Mouse (Mus musculus): Measurements from ENCODE around the gene Oxnad1.

The Oxnad1 gene

GRCm38 (mm10) chr14:32145401-32145800 is 60.2 kb downstream of the Oxnad1 start:
- DNase-seq (ENCODE audit: low spot score in 2 of 2) = no peak

- DNase-seq (ENCODE audit: low spot score in 2 of 2) = no peak
Measured at GRCm38 (mm10) chr14:32145809-32146511, 60.8 kb downstream of the Oxnad1 start.

DNA sequence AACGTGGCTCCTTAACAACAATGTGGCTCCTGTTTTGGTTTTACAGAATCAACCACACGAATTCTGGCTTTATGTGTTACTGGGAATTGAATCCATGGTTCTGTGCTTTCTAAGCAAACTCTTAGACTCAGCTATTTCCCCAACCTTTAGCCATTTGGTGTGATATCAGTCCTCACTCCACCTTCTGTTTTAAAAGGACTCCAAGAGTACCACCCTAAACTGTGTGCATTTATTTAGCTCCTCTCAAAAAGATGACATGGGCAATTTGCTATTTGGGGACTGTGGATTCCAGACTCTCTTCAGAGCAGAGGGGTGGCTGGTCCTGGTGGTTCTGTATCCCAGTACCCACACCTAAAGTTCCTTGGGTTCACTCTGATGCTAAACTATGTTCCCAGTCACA is 61.4 kb downstream of the Oxnad1 start:
- DNase-seq (ENCODE audit: low spot score in 2 of 2) = no peak

DNA sequence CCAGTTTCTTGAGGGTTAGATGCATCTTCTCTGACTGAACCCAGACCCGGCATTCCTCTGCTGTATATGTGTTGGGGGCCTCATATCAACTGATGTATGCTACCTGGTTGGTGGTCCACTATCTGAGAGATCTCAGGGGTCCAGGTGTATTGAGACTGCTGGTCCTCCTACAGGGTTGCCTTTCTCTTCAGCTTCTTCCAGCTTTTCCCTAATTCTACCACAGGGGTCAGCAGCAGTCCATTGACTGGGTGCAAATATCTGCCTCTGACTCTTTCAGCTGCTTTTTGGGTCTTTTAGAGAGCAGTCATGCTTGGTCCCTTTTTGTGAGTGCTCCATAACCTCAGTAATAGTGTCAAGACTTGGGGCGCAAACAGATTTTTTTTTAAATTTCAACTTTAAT is 65.7 kb downstream of the Oxnad1 start:
- no peak for DNase-seq (ENCODE audit: low spot score in 2 of 2)

GRCm38 (mm10) chr14:32152243-32152965 is 67.2 kb downstream of the Oxnad1 start:
- DNase-seq (ENCODE audit: low spot score in 2 of 2) = no peak
